Mouse (Mus musculus) kidney, postnatal 0 days (tissue): ENCODE measurements around the gene Sntb2. TPM values are rescaled to one million over a fixed set of nuclear protein-coding genes. Genes with fewer than 3 reads are reported as not detected.
"Not testable (repeated sequence)": the region's sequence is repeated elsewhere in the genome, so short reads cannot be mapped to it uniquely, and the experiment has no call there.

Experiments
- ATAC-seq: fragments of 200-750 bp; cut with Nextera tagmentation; replicated peaks from 2 replicates; pipeline ENCODE4 v1.8.0; 2017; ENCODE audit warnings: low read depth, moderate number of reproducible peaks, moderate TSS enrichment, moderate library complexity; ENCODE audit not compliant: low FRiP score
- DNase-seq: peaks from one replicate; pipeline ENCODE4 v3.0.0-alpha.2; 2016; ENCODE audit warnings: low spot score
- H3K27ac ChIP-seq: fragments of 300-500 bp; sonication (generic); 2 replicates; pipeline ENCODE4 v1.5.1; 2014; ENCODE audit warnings: mild to moderate bottlenecking
- H3K27me3 ChIP-seq: fragments of 300-500 bp; sonication (generic); 2 replicates; pipeline ENCODE4 v1.6.1; 2014; ENCODE audit warnings: low read length, mixed read lengths; ENCODE audit not compliant: insufficient read depth
- H3K36me3 ChIP-seq: fragments of 300-500 bp; sonication (generic); 2 replicates; pipeline ENCODE4 v1.6.1; 2014; ENCODE audit warnings: low read length, mixed read lengths; ENCODE audit not compliant: insufficient read depth
- H3K4me1 ChIP-seq: fragments of 300-500 bp; sonication (generic); replicated peaks from 2 replicates; pipeline ENCODE4 v1.6.1; 2014; ENCODE audit warnings: antibody characterized with exemption, low read length, mixed read lengths; ENCODE audit not compliant: insufficient read depth
- H3K4me2 ChIP-seq: fragments of 300-500 bp; sonication (generic); 2 replicates; pipeline ENCODE4 v1.6.1; 2014; ENCODE audit warnings: mild to moderate bottlenecking, low read length, moderate library complexity, mixed read lengths
- H3K4me3 ChIP-seq: fragments of 300-500 bp; sonication (generic); replicated peaks from 2 replicates; pipeline ENCODE4 v1.5.1; 2014; ENCODE audit warnings: low read depth, low read length
- H3K9ac ChIP-seq: fragments of 300-500 bp; sonication (generic); 2 replicates; pipeline ENCODE4 v1.6.1; 2014; ENCODE audit warnings: low read depth, low read length
- H3K9me3 ChIP-seq: fragments of 300-500 bp; sonication (generic); replicated peaks from 2 replicates; pipeline ENCODE4 v1.6.1; 2016; ENCODE audit warnings: low read length, inconsistent platforms, mixed read lengths
- CTCF ChIP-seq: IDR thresholded peaks from 2 replicates; pipeline ENCODE4 v1.5.1; 2016; ENCODE audit warnings: antibody characterized with exemption, low read depth, mild to moderate bottlenecking, moderate library complexity
- WGBS: fragments of 180-500 bp; shearing (Covaris S2); extraction: QIAGEN DNeasy Blood & Tissue Kit; methylation state at CpG from one replicate; pipeline ENCODE4 v1.1.7; 2014; 5-methylcytosine and 5-hydroxymethylcytosine counted together
- polyA plus RNA-seq: library from polyadenylated mRNA; unstranded; fragments of >200 nt; fragmentation: Nextera tagmentation; extraction: Ambion mirVana; gene quantifications from 2 replicates; pipeline ENCODE4 v1.2.1, GENCODE M21; 2015

The Sntb2 gene
- polyA plus RNA-seq, 1 experiment from 2014 or later = 10.5 TPM

DNA sequence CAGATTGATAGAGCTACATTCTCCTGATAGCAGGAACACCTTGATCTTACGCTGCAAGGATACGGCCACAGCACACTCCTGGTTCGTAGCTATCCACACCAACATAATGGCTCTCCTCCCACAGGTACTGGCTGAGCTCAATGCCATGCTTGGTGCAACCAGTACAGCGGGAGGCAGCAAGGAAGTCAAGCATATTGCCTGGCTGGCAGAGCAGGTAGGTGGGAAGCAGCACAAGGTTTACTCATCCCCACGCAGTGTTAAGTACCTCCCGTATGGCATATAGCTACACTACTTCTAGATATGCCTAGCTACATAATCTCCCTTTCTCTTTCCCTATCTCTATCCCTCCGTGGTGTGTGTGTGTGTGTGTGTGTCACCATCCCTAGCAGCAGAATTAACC lies 55.8 kb downstream of the Sntb2 start:
- no peak for TF ChIP-seq CTCF

DNA sequence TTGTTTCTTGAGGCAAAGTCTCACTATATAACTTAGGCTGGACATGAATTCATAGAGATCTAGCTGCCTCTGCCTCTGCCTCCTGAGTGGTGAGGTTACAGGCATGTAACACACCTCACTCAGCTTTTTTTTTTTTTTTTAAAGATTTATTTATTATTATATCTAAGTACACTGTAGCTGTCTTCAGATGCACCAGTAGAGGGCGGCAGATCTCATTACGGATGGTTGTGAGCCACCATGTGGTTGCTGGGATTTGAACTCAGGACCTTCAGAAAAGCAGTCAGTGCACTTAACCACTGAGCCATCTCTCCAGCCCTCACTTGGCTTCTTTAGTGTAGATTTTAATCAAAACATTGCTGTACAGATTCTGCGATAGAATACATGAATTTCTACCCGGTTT lies 60.8 kb downstream of the Sntb2 start:
- H3K4me2 ChIP-seq, H3K4me1 ChIP-seq, H3K27ac ChIP-seq, H3K9me3 ChIP-seq, H3K9ac ChIP-seq, ATAC-seq, H3K4me3 ChIP-seq, DNase-seq, H3K27me3 ChIP-seq: not testable (repeated sequence)
- 91% methylated on average over 4 of the region's 4 CpGs for WGBS
- H3K36me3 ChIP-seq = 0 out of 2 replicates have a peak, but pooled peaks cover 23% of the 10 kb centered on the region
- TF ChIP-seq CTCF = peak; percentile 46

More for the DNA sequence above, 55.8 kb downstream of the Sntb2 start:
- ATAC-seq = no peak
- no peak for DNase-seq
- Histone ChIP-seq H3K27me3 (no peaks in the 10 kb centered on the region), H3K36me3 (0 out of 2 replicates have a peak, but pooled peaks cover 16% of the 10 kb centered on the region), H3K4me1 (no peaks in the 10 kb centered on the region), H3K4me3 (no peak overlapping the region), H3K4me2 (no peak overlapping the region), H3K9ac (no peak overlapping the region), H3K27ac (no peak overlapping the region), H3K9me3 (no peaks in the 10 kb centered on the region)
- WGBS = 94% methylated on average over 7 of the region's 7 CpGs

DNA sequence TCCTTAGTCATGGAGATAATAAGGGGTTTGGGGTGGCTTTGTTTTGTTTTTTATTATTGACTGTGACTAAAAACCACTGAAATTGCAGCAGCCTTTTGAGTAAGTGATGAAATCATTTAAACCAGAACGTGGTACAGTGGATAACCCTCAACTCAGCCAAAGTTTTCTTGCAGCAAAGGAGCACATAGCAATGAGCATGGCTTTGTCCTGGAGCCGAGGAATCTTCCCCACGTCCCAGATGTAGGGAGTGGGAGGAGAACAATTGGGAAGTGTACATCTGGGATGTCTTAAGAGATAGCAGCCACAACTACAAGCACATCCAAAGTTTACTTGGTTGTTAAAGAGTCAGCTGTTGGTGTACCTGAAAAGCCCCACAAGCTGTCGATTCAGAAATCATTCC lies 61.9 kb downstream of the Sntb2 start:
- Histone ChIP-seq H3K27ac (no peak overlapping the region), H3K4me1 (no peaks in the 10 kb centered on the region), H3K9me3 (no peaks in the 10 kb centered on the region), H3K9ac (no peak overlapping the region), H3K36me3 (0 out of 2 replicates have a peak, but pooled peaks cover 17% of the 10 kb centered on the region), H3K4me2 (no peak overlapping the region), H3K4me3 (no peak overlapping the region), H3K27me3 (no peaks in the 10 kb centered on the region)
- DNase-seq = no peak
- no peak for TF ChIP-seq CTCF
- ATAC-seq = no peak
- WGBS = 91% methylated on average over 4 of the region's 4 CpGs

DNA sequence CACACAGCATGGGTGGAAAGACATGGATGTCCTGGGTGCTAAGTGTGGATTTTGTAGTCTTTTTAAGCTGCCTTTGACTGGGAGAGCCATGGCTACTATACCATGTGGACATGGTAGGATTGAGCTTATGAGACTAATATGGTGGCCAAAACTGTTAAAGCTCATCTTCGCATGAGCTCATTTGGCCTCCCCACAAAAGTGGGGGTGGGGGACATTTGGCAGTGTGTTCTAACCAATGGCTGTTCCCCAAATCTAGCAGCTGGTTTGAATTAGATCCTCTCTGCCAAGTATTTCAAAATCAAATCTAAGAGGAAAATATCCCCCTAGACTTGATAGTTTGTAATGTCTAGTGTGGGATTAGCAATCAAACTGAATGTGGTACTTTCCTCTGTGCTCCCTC lies 63.5 kb downstream of the Sntb2 start:
- DNase-seq (no peak), ATAC-seq (no peak)
- Histone ChIP-seq H3K4me3 (no peak overlapping the region), H3K4me1 (no peaks in the 10 kb centered on the region), H3K27ac (no peak overlapping the region), H3K4me2 (no peak overlapping the region), H3K27me3 (no peaks in the 10 kb centered on the region), H3K9ac (no peak overlapping the region), H3K36me3 (0 out of 2 replicates have a peak, but pooled peaks cover 14% of the 10 kb centered on the region), H3K9me3 (no peaks in the 10 kb centered on the region)
- no peak for TF ChIP-seq CTCF
- 94% methylated on average over 1 of the region's 1 CpGs for WGBS

DNA sequence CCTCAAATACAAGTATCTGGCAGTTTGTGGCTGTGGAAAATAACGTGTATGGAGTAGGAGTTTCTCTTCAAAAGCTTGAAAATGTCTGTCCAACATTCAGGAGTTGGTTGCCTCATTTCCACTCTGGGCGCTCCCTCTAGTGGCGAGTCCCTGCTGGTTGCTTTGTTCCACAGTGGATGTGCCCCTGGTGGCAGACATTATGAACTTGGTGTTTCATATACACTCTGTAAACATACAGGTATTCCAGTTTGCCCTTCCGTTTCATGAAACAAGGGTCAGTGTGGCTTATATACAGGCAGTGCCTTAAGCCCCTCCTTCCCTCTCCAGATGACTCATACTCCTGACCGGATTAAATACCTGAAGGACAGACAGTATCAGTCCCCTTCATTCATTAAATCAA lies 67.0 kb downstream of the Sntb2 start:
- Histone ChIP-seq H3K27me3 (no peaks in the 10 kb centered on the region), H3K36me3 (0 out of 2 replicates have a peak, but pooled peaks cover 12% of the 10 kb centered on the region), H3K9ac (no peak overlapping the region), H3K4me3 (no peak overlapping the region), H3K4me1 (no peaks in the 10 kb centered on the region), H3K9me3 (no peaks in the 10 kb centered on the region), H3K4me2 (no peak overlapping the region), H3K27ac (no peak overlapping the region)
- ATAC-seq = peak; percentile 85
- peak; percentile 100 for TF ChIP-seq CTCF
- WGBS = 33% methylated on average over 5 of the region's 5 CpGs
- peak; percentile 94 for DNase-seq

DNA sequence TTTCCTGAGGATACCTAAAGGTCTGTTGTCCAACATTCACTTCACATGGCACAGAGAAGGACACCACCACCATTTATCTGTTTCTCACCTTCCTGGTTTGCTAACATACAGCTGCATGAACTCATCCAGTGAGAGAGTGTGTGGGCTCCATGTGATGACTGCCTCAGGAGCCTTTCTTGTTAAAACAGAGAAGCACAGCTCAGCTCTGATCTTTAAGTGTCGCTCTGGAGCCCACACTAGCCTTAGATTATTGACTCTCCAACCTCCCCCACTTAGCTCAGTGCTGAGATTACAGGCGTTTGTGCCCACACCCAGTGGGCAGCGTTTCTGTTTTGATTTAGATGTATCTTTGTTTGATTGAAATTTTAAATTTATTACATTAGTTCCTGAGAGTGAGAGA lies 72.2 kb downstream of the Sntb2 start:
- Histone ChIP-seq H3K4me3 (no peak overlapping the region), H3K36me3 (peaks cover 19% of the 10 kb centered on the region), H3K4me2 (no peak overlapping the region), H3K9me3 (no peaks in the 10 kb centered on the region), H3K27me3 (no peaks in the 10 kb centered on the region), H3K27ac (no peak overlapping the region), H3K4me1 (no peaks in the 10 kb centered on the region), H3K9ac (no peak overlapping the region)
- ATAC-seq (no peak), DNase-seq (no peak)
- WGBS = 79% methylated on average over 3 of the region's 3 CpGs
- no peak for TF ChIP-seq CTCF

DNA sequence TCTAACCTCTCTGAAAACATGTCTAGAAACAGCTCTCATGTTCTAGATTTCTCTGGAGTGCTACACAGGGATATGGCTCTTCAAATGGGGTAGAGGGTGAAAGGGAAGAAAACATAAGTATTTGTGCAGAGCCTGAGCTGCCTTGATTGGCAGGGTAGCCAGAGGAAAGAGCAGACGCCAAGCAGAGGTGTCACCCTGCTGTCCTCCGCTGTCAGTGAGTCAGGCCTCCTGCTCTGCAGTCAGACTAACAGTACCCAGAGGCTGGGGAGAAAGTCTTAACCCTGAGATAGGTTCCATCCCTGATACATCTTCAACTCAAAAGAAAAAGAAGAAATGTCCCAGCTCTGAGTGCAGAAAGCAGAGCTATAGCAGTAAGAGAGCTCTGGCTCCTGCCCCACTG lies 77.1 kb downstream of the Sntb2 start:
- Histone ChIP-seq H3K36me3 (peaks cover 16% of the 10 kb centered on the region), H3K9ac (no peak overlapping the region), H3K27ac (no peak overlapping the region), H3K4me3 (no peak overlapping the region), H3K9me3 (no peaks in the 10 kb centered on the region), H3K27me3 (no peaks in the 10 kb centered on the region), H3K4me1 (no peaks in the 10 kb centered on the region), H3K4me2 (no peak overlapping the region)
- DNase-seq (no peak), ATAC-seq (no peak)
- no peak for TF ChIP-seq CTCF
- WGBS = 88% methylated on average over 2 of the region's 2 CpGs
